Mouse (Mus musculus) adrenal gland, adult 18-20 months (tissue): ENCODE measurements around the gene Gm13288. TPM values are rescaled to one million over a fixed set of nuclear protein-coding genes. Genes with fewer than 3 reads are reported as not detected.
"Not testable (repeated sequence)": the region's sequence is repeated elsewhere in the genome, so short reads cannot be mapped to it uniquely, and the experiment has no call there.

ENCODE experiments used
- DNase-seq, 2 experiments: peaks; one replicate each; pipeline ENCODE4 v3.0.0; 2021 to 2022; ENCODE audit warnings: low spot score in 2 of 2
- total RNA-seq, 2 experiments: library from RNA; stranded (reverse); gene quantifications; 1 replicate in 1 of 2; 2 replicates in 1 of 2; pipeline ENCODE4 v1.2.3; 2021

The Gm13288 gene
- total RNA-seq, 2 experiments from 2014 or later = not detected

GRCm38 (mm10) chr4:88799365-88799764 is 6.0 kb upstream of the Gm13288 start, which contains the start of gene Gm13285:
Gm13285 (plus strand) TSS chr4:88799665.
- not testable (repeated sequence) for DNase-seq

- DNase-seq = not testable (repeated sequence)
Measured at GRCm38 (mm10) chr4:88802954-88803353, 2.4 kb upstream of the Gm13288 start, which contains the start of gene Gm13287. Gm13287 (plus strand) TSS chr4:88803254.

- peak; percentile 19 to 30 for DNase-seq
Measured at GRCm38 (mm10) chr4:88805761-88806160, 430 bp downstream of the Gm13288 start.

- DNase-seq = no peak
Measured at GRCm38 (mm10) chr4:88815928-88816327, 10.6 kb downstream of the Gm13288 start, which contains the start of gene Ifna7. Ifna7 (plus strand) TSS chr4:88816228.

GRCm38 (mm10) chr4:88819659-88820058 is 14.3 kb downstream of the Gm13288 start, which contains the start of gene Ifna11:
Ifna11 (plus strand) TSS chr4:88819959.
- DNase-seq = no peak

GRCm38 (mm10) chr4:88822995-88823394 is 17.7 kb downstream of the Gm13288 start:
- DNase-seq = no peak

- DNase-seq = not testable (repeated sequence)
Measured at GRCm38 (mm10) chr4:88827116-88827515, 21.8 kb downstream of the Gm13288 start, which contains the start of gene Ifna6. Ifna6 (plus strand) TSS chr4:88827416.

- peak in 1 of 2 experiments; percentile 21 for DNase-seq
Measured at GRCm38 (mm10) chr4:88830523-88830922, 25.2 kb downstream of the Gm13288 start.

- not testable (repeated sequence) for DNase-seq
Measured at GRCm38 (mm10) chr4:88835225-88835624, 29.9 kb downstream of the Gm13288 start, which contains the start of gene Ifna5. Ifna5 (plus strand) TSS chr4:88835525.

- no peak for DNase-seq
Measured at GRCm38 (mm10) chr4:88838828-88839227, 33.5 kb downstream of the Gm13288 start.

GRCm38 (mm10) chr4:88840058-88840457 is 34.7 kb downstream of the Gm13288 start:
- DNase-seq = no peak

- DNase-seq = no peak
Measured at GRCm38 (mm10) chr4:88841438-88841911, 36.1 kb downstream of the Gm13288 start, which contains the start of gene Ifna4. Ifna4 (plus strand) TSS chr4:88841861.

- no peak for DNase-seq
Measured at GRCm38 (mm10) chr4:88845334-88845733, 40.0 kb downstream of the Gm13288 start.

GRCm38 (mm10) chr4:88849698-88850097 is 44.4 kb downstream of the Gm13288 start, which contains the start of gene Ifna1:
Ifna1 (plus strand) TSS chr4:88850087.
- no peak for DNase-seq

GRCm38 (mm10) chr4:88851026-88851763 is 45.9 kb downstream of the Gm13288 start:
- DNase-seq = no peak

Other genes with a start within 250 kb of the Gm13288 start
- not detected for gene Ifna15, start 247.3 kb upstream of the Gm13288 start, total RNA-seq
- not detected for gene Ifna14, start 233.7 kb upstream of the Gm13288 start, total RNA-seq
- gene Ifna9, start 213.1 kb upstream of the Gm13288 start, total RNA-seq = not detected
- not detected for gene Ifna12, start 202.2 kb upstream of the Gm13288 start, total RNA-seq
- gene C87499, start 171.1 kb upstream of the Gm13288 start, total RNA-seq = not detected
- gene Ifna13, start 161.1 kb upstream of the Gm13288 start, total RNA-seq = not detected
- gene Ifna16, start 128.6 kb upstream of the Gm13288 start, total RNA-seq = not detected
- gene Ifna2, start 121.6 kb upstream of the Gm13288 start, total RNA-seq = not detected
- not detected for gene Ifnab, start 114.2 kb upstream of the Gm13288 start, total RNA-seq
- under 1 TPM in 1 of 2 experiments, not detected in 1; 0.40 TPM for gene Gm26566, start 83.7 kb upstream of the Gm13288 start, total RNA-seq
- 10 to 100 TPM; 77.8 to 85.0 TPM for gene Klhl9, start 83.1 kb upstream of the Gm13288 start, total RNA-seq
- not detected for gene Gm13271, start 50.7 kb upstream of the Gm13288 start, total RNA-seq
- not detected for gene Gm13283, start 45.4 kb upstream of the Gm13288 start, total RNA-seq
- not detected for gene Gm13290, start 31.7 kb upstream of the Gm13288 start, total RNA-seq
- gene Gm13289, start 28.6 kb upstream of the Gm13288 start, total RNA-seq = not detected
- gene Gm13272, start 25.7 kb upstream of the Gm13288 start, total RNA-seq = not detected
- not detected for gene Ifnz, start 23.4 kb upstream of the Gm13288 start, total RNA-seq
- gene Gm13276, start 19.8 kb upstream of the Gm13288 start, total RNA-seq = not detected
- not detected for gene Gm13277, start 16.9 kb upstream of the Gm13288 start, total RNA-seq
- not detected for gene Gm13278, start 14.0 kb upstream of the Gm13288 start, total RNA-seq
- not detected for gene Gm13275, start 11.0 kb upstream of the Gm13288 start, total RNA-seq
- gene Gm13279, start 8.1 kb upstream of the Gm13288 start, total RNA-seq = not detected
- not detected for gene Gm13285, start 5.9 kb upstream of the Gm13288 start, total RNA-seq
- not detected for gene Gm13287, start 2.3 kb upstream of the Gm13288 start, total RNA-seq
- gene Ifna7, start 10.7 kb downstream of the Gm13288 start, total RNA-seq = not detected
- gene Ifna11, start 14.4 kb downstream of the Gm13288 start, total RNA-seq = not detected
- gene Ifna6, start 21.9 kb downstream of the Gm13288 start, total RNA-seq = not detected
- not detected for gene Ifna5, start 30.0 kb downstream of the Gm13288 start, total RNA-seq
- not detected for gene Ifna4, start 36.3 kb downstream of the Gm13288 start, total RNA-seq
- gene Ifna1, start 44.6 kb downstream of the Gm13288 start, total RNA-seq = not detected
- not detected for gene Ifne, start 74.7 kb downstream of the Gm13288 start, total RNA-seq